Mouse (Mus musculus) ZHBTc4 (cell line): ENCODE measurements at regions not wholly inside any gene's neighbourhood (a gene's known extent, or its start where the extent isn't known, plus 50 kb on each side); places are given as distances from the start of the nearest gene placed in this dataset.
A peak's percentile ranks its signal among the peaks of the same experiment; 100 is the strongest.

Experiments
- DNase-seq: peaks from one replicate; pipeline ENCODE4 v3.0.0-alpha.2; 2011; ENCODE audit warnings: low read depth, low spot score

DNA sequence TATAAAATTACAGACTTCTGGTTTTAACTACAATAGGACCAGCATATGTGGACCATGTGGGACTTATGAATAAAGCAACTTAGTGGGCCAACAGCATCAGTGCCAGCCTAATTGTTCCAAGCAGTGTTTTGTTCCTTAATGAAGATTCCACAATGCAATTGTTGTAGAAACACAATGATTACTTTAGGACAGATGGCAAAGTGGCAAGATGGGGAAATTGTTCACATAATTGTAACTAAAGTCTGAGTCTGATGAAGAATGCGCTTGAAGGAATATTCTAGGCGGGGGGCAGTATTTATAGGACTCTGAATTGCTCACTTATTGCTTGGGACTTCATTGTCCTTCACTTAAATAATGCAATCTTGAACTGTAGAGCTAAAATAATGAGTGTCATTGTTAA, 253.4 kb upstream of the Kcnj3 start:
- DNase-seq = no peak

DNA sequence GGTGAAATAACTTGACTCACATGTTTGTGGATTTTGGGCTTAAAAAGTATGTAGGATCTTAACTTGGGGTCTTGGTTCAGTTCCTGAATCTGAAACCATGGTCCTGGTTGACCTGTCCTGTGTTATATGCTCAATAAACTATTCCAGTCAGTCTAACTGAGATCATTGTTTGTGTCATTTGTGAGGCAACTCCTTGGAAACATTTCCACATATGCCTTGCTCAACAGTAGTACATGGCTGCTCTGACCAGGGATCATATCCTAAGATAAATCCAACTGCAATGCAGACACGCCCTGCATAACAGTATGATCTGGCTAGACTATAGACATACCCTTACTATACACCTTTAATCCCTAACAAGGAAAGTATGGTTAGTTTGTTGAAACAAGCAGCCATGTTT, 228.9 kb upstream of the Kcnj3 start:
- DNase-seq = no peak

DNA sequence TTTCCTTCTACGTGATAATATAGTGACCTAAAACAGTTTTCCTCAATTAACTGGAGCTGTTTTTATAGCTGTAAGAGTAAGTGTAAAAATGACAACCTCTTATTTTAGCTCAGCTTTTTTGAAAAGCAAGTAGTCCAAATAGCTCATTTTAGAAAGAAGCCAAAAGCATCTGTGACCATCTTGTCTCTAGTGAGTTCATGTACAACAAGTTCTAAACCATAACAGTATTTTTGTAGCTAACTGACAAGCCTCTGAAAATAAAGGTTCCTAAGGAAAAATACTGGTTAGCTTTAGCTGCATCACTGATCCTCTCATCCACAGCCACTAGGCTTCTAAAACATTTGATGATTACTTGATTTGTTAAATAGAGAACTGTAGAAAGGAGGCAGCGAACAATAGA, 227.2 kb upstream of the Kcnj3 start:
- DNase-seq = no peak

- DNase-seq = peak; percentile 78
These were observed 225.9 kb upstream of the Kcnj3 start for GRCm38 (mm10) chr2:55209848-55210390.

GRCm38 (mm10) chr2:55211281-55211680, 224.5 kb upstream of the Kcnj3 start:
- DNase-seq = peak; percentile 53

- DNase-seq = peak; percentile 69
These were observed 213.7 kb upstream of the Kcnj3 start for GRCm38 (mm10) chr2:55222046-55222445.

GRCm38 (mm10) chr2:55222741-55223140, 213.0 kb upstream of the Kcnj3 start:
- peak; percentile 82 for DNase-seq

DNA sequence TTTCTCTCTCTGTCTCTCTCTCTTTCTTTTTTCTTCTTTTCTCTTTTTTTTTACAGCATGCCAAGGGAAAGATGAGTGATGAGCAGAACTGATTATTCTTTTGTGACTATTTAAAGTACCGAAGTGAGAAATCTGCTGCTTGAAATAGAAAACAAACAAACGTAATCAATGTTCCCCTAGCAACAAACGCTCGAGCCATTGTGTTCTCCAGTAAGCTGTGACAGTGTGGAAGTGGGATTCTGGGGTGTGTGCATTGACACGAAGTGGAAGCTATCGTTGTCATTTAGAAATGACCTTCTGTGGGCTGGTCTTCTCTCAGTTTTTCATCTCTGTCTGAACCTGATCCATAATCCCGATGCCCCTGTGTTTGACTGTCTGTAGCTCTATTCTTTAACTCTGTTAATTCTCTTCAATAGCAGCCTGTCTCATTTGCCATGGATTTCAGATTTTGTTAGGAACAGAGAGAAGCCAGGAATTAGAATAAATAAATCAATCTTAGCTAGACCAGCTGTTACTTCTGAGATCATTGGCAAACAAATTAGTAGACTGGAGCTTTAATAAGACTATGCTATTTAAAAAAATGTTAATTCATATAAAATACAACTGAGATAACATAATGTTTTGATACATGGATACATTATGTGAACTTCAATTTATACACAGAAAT, 207.5 kb upstream of the Kcnj3 start:
- no peak for DNase-seq

DNA sequence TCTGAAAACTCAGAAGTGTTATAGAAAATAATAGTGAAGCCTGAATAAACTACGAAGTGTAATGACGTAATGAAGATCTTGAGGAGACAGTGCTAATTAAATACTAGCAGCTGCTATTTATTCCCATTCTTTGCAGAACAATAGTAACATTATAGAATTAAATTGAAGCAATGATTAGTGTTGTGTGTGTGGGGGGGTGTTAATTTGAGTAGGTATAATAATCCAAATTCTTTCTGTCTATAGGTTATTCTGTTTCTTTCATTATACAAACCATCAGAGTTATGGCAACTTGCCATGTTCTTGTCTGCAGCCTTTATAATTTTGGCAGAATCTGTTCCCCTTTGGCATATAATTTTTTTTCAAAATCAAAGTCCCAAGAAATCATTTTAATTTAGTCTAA, 203.9 kb upstream of the Kcnj3 start:
- no peak for DNase-seq

DNA sequence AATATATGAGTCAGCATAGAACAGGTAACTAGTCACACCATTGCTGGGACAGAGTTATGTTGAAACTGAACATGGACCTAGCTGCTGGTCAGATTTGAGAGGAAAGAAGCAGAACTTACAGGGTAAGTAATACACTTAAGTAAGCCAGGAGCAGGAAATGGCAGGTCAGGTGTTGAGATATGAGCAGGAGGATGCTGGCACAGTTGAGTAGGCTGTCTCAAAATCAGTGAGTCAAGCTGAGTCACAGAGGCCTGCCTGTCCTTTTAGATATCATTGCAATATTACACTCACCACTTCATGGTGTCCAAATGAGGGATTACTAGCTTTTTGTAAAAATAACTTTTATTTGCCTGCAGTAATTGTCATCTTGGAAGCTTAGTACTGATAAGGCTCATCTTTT, 182.6 kb upstream of the Kcnj3 start:
- no peak for DNase-seq

- no peak for DNase-seq
These were observed 173.0 kb upstream of the Kcnj3 start for GRCm38 (mm10) chr2:55262721-55263278.

DNA sequence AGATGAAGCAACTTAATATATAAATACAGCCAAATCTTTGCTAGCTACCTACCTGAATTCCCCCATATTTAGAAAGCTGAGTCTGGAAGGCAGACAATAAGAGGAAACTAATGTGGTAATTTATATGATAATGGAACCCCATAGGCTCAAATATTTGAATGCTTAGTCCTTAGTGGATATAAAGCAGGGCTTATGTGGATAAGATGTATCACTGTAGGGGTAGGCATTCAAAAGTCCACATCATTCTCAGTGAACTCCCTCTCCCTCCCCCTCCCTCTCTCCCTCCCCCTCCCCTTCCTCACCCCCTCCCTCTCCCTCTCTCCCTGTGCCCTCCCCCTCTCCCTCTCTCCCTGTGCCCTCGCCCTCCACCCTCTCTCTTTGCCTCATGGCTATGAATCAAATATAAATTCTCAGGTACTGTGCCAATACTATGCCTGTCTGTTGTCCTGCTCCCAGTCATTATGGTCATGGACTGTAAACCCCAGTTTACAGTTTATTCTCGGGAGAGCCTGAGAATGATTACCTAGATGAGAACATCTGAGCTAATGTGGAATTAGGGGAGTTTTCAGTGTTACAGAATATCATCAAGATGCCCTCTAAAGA, 171.8 kb upstream of the Kcnj3 start:
- no peak for DNase-seq

DNA sequence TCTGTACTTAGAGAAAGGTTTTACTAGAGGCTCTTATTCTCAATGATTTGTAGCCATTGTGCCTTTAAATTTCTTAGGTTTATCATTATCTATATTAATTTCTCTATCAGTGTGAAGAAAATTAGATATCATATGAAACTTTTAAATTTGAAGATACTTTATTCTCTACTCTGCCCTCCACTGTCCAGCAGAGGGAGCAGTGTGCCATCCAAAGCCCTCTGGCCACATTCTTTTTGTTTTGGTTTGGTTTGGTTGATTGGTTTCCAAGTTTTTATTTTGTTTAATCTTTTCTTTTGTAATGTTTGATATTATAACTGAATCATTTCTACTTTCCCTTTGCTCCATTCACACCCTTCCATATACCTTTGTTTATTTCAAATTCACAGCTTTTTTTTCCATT, 129.4 kb upstream of the Kcnj3 start:
- peak; percentile 37 for DNase-seq

DNA sequence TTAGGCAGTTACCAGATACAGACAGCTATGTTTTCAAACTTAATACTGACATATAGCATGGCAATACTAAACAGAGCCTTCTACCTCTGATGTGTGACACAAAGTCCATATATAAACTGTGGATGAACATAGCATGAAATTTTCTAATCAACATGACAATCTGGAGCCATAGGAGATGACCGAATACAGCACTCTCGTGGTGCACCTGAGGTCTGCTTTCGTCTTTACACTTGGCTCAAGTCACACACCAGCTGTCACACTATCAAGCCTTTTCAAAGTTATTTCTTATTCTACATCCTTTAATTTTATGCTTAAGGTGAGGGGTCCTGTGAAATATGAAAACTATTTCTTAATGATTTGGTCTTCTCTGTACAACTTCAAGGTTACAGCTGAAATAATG, 120.1 kb upstream of the Kcnj3 start:
- no peak for DNase-seq

- peak; percentile 20 for DNase-seq
These were observed 81.7 kb upstream of the Kcnj3 start for GRCm38 (mm10) chr2:55354061-55354460.
